In the genomic region with DNA sequence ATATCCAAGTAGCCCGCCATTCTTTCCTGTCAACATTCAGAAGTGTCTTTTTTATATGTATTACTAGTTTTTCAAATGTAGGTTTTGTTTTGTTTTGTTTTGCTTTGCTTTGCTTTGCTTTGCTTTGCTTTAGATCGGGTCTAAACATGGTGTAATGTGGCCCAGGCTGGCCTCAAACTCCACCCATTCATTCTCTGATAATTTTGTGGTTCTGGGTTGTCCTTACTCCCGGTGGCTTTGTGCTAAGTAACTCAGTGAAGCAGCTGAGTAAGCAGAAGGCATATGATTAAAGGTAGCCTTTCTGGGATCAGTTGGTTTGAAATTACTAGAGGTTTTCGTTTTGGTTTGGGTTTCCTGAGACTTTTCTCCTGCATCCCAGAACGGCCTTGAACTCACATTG, we compare ENCODE assay signal across 41 mouse cellular contexts. TPM values are rescaled to one million over a fixed set of nuclear protein-coding genes. Genes with fewer than 3 reads are reported as not detected.
"Had no signal": no experiment of that assay in that cellular context is flagged by ENCODE, and none has a peak within 500 bp of the region (broad histone marks: within the 10 kb centered on the region; RNA-seq: fewer than 3 reads in every experiment).

No protein-coding gene starts in this region.

- H3K4me3 ChIP-seq: left cerebral cortex, adult 2 months; limb, embryonic 10.5 days; limb, embryonic 12.5 days; limb, embryonic 13.5 days; limb, embryonic 15.5 days; liver, embryonic 12.5 days; liver, embryonic 13.5 days; liver, embryonic 15.5 days; lung, embryonic 15.5 days; megakaryocyte, embryonic 14.5 days; midbrain, embryonic 10.5 days; midbrain, embryonic 12.5 days; midbrain, embryonic 13.5 days; midbrain, embryonic 15.5 days; myocyte; neural tube, embryonic 12.5 days had no signal

- H3K27ac ChIP-seq: left cerebral cortex, adult 2 months; limb, embryonic 10.5 days; limb, embryonic 12.5 days; limb, embryonic 13.5 days; limb, embryonic 15.5 days; liver, embryonic 12.5 days; liver, embryonic 13.5 days; liver, embryonic 14.5 days; liver, embryonic 15.5 days; lung, embryonic 15.5 days; macrophage; midbrain, embryonic 10.5 days; midbrain, embryonic 12.5 days; midbrain, embryonic 13.5 days; midbrain, embryonic 15.5 days; neural tube, embryonic 12.5 days had no signal

- H3K9ac ChIP-seq: limb, embryonic 12.5 days; limb, embryonic 13.5 days; limb, embryonic 15.5 days; liver, embryonic 12.5 days; liver, embryonic 13.5 days; liver, embryonic 14.5 days; liver, embryonic 15.5 days; liver, postnatal 0 days; lung, embryonic 14.5 days; lung, embryonic 15.5 days; midbrain, embryonic 12.5 days; midbrain, embryonic 13.5 days; midbrain, embryonic 15.5 days; neural tube, embryonic 12.5 days had no signal

- H3K9me3 ChIP-seq: limb, embryonic 10.5 days; limb, embryonic 12.5 days; limb, embryonic 15.5 days; liver, embryonic 12.5 days; liver, embryonic 13.5 days; liver, embryonic 15.5 days; lung, embryonic 15.5 days; megakaryocyte, embryonic 14.5 days; midbrain, embryonic 10.5 days; midbrain, embryonic 12.5 days; midbrain, embryonic 13.5 days; midbrain, embryonic 15.5 days; neural tube, embryonic 12.5 days had no signal

- H3K4me2 ChIP-seq: limb, embryonic 12.5 days; limb, embryonic 13.5 days; limb, embryonic 15.5 days; liver, embryonic 12.5 days; liver, embryonic 13.5 days; liver, embryonic 15.5 days; lung, embryonic 14.5 days; lung, embryonic 15.5 days; midbrain, embryonic 11.5 days; midbrain, embryonic 12.5 days; midbrain, embryonic 13.5 days; midbrain, embryonic 15.5 days; neural tube, embryonic 12.5 days had no signal

- DNase-seq: left cerebral cortex, postnatal 4 days; liver; liver, embryonic 13.5 days; liver, postnatal 0 days; lung, adult 18-20 months; lung, adult 2 months; lung, embryonic 14.5 days; lung, postnatal 10 days; lung, postnatal 14 days; lung, postnatal 36 days; lung, postnatal 4 days; midbrain, embryonic 14.5 days had no signal

- H3K27me3 ChIP-seq: limb, embryonic 12.5 days; limb, embryonic 13.5 days; limb, embryonic 15.5 days; liver, embryonic 12.5 days; liver, embryonic 13.5 days; liver, embryonic 15.5 days; lung, embryonic 15.5 days; megakaryocyte, embryonic 14.5 days; midbrain, embryonic 12.5 days; midbrain, embryonic 13.5 days; midbrain, embryonic 15.5 days; neural tube, embryonic 12.5 days had no signal

- ATAC-seq: liver, embryonic 12.5 days; liver, postnatal 0 days; lung, postnatal 0 days; midbrain, embryonic 13.5 days; midbrain, embryonic 15.5 days; midbrain, embryonic 16.5 days had no signal

- H3K4me1 ChIP-seq: limb, embryonic 10.5 days; limb, embryonic 12.5 days; limb, embryonic 13.5 days; limb, embryonic 15.5 days; liver, embryonic 15.5 days; lung, embryonic 15.5 days; megakaryocyte, embryonic 14.5 days; midbrain, embryonic 10.5 days; midbrain, embryonic 12.5 days; midbrain, embryonic 13.5 days; midbrain, embryonic 15.5 days; neural tube, embryonic 12.5 days had no signal

RNA-seq across cellular contexts. Expression of gene Tgm7, which starts 40.1 kb away (rescaled TPM):
- total RNA-seq: left cerebral cortex, postnatal 10 days; left cerebral cortex, postnatal 4 days; megakaryocyte, adult 5-6 weeks; midbrain, postnatal 0 days; monocyte, adult 5-6 weeks had no signal
- polyA plus RNA-seq: limb, embryonic 10.5 days; limb, embryonic 11.5 days; limb, embryonic 12.5 days; limb, embryonic 13.5 days; limb, embryonic 15.5 days; liver, adult 2 months; liver, embryonic 12.5 days; liver, embryonic 13.5 days; liver, embryonic 14.5 days; liver, embryonic 15.5 days; liver, embryonic 16.5 days; liver, postnatal 0 days; lung, adult 2 months; lung, embryonic 14.5 days; lung, embryonic 16.5 days; lung, postnatal 0 days; macrophage; midbrain, embryonic 10.5 days; midbrain, embryonic 11.5 days; midbrain, embryonic 12.5 days; midbrain, embryonic 13.5 days; midbrain, embryonic 14.5 days; midbrain, embryonic 15.5 days; midbrain, embryonic 16.5 days; midbrain, postnatal 0 days; myocyte; neural tube, embryonic 11.5 days; neural tube, embryonic 12.5 days had no signal
